Mouse (Mus musculus): ENCODE results near the gene Kras.

The Kras gene

DNA sequence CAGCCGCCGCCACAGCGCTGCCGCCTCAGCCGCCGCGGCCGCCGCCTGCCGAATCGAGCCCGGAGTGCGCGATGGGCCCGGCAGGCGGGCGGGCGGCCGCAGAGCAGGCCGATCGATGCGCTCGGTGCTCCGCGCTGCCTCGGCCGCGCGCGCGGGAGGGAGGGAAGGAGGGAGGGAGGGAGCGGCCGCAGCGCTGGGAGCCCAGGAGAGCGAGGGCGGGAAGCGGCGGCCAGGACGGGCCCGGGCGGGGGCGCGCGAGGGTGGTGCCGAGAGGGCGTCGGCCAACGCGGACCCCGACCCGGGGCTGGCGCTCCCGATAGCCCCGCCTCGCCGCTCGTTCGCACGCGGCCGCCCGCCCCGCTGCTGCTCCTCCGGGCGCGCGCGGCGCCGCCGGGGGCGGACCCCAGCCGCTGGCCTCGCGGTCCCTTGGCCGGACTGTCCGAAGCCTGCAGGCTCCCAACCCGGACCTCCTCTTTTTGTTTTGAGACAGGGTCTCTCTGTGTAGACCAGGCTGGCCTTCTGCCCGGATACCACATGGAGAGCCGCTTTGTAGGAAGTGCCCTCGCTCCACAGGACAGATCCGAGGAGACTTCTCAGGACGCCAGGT lies at the start of gene Kras:
Kras (minus strand) TSS at position 55 of the 607 bp plus-strand sequence.
- DNase-seq, result peak; percentile 90 to 96

DNA sequence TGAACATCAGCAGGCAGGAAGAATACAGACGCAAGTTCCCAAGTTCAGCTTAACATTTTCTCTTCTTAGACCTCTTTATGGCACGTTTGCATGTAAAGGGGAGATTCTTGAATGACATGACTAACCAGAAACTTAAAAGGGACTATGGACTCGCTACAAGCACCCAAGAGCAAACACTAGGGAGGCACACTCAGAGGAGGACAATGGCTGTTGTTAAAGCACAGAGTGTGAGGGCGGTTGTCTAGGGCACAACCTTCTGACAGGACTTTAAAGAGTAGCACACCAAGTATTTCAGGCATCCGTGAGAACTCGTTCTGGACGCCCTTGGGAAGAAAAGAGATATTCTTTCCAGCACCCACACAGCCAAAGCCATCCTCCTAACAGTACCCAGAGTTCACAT lies 47.6 kb upstream of the Kras start:
- DNase-seq, result no peak

DNA sequence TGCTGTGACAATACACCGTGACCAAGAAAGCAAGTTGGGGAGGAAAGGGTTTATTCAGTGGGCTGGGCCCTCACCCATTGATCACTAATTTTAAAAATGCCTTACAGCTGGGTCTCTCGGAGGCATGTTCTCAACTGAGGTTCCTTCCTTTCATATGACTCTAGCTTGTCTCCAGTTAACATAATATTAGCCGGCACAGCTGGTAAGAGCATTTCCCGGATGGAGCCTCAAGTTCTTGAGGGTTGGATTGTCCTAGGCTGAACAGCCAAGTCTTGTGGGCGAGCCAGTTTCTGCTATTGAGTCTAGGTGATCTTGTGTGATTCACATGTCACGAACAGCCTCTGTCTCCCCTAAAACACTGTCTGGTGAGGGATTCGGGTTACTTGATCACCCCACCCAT lies 46.9 kb upstream of the Kras start:
- no peak for DNase-seq

DNA sequence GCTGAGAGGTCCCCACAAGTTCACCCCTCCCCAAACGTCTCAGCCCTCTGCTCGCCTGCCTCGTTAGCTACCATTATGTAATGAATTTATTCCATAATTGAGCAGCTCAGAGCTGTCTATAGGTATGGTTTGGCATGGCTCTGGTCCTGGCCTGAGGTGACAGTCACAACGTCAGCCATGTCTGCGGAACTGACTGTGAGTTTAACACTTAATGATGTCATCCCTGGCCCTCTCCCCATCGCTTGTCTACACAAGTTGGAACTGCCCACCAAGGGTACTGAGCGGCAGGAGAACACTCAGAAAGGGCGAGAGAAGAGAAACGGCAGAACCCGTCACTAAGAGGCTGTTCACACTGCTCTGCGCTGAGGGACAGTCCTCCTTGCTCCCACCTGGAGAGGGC lies 45.1 kb upstream of the Kras start:
- DNase-seq, result no peak

DNA sequence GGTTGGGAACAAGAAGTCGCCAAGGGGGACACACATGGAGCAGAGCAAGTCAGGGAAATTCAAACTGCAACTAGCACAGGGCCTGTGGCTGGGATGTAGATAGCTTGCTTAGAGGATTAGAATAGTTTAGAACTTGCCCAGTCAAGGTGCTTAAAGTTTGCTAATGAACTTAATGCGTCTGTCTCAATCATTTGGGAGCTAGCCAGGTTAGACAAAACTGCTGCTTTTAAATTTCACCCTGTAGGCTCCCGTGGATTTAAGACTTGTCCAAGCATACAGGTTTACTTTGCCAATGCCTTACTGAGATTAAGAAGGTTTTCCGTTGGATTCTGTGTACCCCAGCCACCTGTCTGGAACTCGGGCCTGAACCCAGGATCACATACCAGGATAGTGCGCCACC lies 43.1 kb upstream of the Kras start:
- no peak for DNase-seq

DNA sequence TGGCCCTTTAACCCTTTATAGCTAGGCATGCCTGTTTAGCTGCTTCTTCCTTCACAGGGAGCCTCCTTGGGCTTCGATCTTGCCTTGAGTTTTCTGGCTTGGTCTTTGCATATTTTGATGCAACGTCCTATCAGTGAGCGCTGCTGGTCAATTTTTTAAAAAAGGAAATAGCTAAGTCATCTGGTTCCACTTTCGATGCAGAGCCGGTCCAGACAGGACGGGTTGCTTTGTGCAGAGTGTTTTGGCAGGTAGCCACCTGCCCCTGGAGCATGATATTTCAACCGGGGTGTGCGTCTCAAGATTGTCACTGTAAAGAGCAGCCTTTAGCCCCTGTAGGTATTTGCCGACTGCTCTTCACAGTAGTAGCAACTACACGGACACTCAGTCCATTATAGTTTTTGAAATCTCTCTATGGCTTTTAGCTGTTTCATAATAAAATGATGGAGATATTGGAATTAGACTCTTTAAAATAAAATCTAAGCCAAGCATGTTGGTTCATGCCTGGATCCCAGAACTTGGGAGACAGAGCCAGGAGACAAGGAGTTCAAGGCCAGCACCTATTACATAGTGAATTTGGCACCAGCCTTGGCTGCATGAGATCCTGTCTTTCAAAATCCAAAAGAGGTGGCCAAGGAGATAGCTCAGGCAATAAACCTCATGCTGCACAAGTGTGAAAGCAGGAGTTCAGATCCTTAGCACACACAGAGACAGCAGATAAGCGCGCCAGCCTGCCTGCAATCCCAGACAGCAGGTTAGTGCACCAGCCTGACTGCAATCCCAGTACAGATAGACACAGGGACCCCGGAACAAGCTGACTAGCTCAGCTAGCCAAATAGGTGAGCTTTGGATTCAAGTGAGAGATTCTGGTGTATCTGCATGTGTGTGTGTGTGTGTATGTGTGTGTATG lies 41.6 kb upstream of the Kras start:
- peak in 1 of 2 experiments; percentile 24 for DNase-seq

DNA sequence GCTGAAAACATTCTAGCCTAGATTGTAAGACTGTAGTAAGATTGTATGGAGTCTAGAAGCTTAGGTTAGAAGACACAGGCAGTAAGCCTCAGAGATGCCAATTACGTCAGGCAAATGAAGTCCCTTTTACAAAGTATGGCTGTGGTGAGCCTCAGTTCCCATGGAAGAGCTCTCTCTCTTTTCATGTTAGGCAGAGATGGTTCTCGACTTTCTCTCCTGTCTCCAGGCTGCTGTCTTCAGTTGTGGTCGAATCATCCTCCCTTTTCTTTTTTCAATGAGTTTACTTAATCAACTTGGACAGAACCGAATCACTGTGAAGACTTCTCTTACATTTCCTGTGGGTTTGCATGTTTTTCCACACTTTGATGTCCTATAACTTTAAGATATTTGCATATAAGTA lies 35.6 kb upstream of the Kras start:
- DNase-seq, result no peak

DNA sequence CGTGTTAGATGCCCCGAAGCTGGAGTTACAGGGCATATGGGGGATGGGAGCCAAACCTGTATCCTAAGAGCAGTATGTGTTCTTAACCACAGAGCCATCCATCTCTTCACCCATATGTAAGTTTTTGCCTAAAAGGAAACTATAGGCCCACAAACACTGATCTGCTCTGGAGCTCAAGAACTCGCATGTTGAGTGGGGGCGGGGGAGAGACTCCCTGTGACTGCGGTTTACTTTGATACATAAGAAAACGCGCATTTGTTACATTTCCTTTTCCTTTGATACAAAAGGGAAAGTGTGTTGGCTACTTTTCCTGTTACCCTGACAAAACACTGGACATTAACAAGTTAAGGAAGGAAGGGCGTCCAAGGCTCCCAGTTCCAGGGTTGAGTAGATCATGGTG lies 34.2 kb upstream of the Kras start:
- no peak for DNase-seq

DNA sequence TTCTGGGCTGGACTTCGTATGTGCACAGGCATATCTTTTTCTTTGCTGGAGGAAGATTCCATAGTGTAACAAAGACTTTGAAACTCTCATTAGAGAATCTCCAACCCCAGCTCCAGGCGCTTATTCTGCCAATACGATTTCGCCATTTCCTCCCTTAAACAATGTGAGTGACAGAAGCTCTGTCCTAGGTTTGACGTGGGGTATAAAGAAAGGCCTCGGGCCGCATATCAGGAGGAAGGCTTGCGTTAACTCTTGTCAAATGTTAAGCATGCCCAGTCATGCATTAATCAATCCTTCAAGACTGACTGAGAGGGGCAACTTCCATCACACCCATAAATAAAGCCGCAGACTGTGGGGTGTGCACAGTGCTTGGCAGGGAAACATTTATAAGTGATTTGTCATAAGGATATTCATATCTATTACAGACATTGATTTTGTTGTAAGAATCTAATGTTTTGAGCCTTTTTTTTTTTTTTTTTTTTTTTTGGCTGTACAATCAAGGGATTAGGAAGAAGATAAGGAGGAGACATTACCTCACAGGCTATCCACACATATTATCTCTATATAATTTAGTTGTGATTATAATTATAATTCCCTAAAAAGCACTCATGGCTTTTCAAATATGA lies 27.2 kb upstream of the Kras start:
- DNase-seq, result no peak

DNA sequence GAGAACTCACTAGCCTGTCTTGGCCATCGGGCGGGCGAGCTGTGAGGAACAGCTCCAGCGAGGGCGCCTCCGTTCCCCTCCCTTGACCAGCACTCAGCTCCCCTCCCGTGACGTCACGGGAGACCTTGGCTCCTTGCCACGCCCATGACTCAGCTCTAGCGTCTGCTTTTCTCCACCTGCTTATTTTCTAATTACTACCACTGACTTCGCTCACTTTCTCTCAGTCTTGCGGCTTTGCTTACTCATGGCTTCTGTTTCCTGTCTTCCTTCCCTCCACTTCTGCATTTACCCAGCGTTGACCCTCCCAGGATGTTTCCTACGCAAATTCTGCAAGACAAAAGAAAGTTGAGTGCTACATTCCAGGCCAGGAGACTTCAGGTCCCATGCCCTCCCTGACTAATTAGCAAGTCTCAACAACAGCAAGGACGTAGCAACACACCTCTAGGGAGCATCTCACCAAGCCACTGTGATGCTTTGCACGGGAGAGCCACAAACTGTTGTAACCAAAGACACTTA lies 26.3 kb upstream of the Kras start:
- DNase-seq, result peak; percentile 81 to 87

DNA sequence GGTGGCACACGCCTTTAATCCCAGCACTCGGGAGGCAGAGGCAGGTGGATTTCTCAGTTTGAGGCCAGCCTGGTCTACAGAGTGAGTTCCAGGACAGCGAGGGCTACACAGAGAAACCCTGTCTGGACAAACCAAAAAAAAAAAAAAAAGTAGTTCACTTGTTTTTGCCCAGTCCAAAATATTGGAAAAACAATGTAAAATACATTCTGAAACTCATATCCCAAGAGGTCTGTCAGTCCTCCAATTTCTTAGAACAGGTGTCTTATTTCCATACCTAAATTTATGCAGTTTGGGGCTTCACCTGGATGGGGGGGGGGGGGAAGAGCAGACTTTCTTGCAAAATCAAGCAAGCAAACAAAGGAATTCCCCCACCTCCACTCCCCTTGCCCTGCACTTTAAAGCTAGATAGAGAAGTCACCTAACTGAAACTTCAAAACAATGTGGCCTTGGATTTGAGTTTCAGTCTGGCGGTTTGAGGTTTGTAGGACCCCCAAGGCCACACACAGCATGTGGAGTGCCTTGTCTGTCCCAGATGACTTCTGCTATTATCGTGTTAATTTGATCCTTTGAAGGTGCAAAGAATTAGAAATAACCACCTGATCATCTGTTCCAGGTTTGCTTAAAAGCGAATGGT lies 25.7 kb upstream of the Kras start:
- no peak for DNase-seq

DNA sequence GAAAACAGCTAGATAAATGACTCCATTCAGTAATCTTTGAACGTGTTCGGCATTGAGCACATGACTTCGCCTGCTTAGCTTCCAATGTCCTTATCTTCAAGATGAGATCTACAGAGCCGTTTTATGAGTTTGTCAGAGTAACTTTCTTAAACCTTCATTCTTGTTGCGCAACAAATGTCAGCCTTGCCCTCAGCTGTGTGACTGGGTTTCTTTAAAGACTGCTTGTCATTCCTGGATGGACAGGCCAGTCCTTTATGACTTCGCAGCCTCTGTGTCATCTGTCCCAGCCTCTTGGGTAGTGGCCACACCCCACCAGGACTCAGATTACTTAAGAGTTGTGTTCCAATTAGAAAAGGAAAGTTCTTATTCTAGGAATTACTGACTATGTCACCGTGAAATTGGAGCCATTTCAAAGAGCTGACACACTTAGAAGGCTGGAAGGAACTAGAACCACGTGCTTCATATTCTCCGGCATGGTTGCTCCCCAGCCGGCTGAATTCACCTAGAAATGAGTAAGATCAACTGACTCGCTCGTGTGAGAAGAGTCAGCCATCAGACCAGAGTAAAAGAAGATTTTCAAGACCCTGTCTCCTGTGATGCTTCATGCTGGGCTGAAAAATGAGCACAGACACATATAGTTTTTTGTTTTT lies 24.1 kb upstream of the Kras start:
- no peak for DNase-seq

DNA sequence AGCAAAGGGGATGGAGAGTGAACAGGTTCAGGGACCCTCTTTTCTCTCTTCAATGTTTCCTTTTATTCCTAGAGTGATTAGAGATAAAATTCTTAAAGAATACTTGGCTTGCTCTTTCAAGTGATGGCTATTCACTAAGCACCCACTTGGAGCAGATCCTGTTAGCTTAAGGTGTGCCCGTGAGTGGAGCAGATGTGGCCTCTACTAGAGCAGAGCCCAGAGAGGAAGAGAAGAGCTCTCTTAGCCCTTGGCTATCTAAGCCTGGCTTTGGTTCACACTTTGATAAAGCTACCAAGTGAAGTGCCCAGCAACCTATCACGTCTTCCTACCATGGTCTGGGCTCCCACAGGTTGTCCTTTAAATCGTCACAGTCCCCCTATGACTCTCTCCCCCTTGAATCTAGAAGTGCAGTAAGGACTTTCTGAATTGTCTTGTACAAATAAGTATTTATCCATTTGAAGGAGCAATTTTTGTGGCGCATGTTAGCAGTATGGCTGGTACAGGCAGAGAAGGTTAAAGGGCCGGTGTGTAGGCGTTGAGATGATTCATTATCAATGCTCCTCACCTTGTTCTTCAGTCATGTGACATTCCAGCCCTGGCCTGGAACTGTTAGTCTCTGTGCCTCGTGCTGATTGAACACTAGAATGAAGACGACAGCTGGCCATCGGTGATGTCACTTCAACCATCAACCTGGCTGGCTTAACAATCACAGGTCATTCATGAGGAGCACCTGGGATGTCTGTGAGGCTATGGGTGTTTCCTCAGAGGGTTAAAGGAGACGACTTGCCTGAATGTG lies 22.3 kb upstream of the Kras start:
- no peak for DNase-seq

DNA sequence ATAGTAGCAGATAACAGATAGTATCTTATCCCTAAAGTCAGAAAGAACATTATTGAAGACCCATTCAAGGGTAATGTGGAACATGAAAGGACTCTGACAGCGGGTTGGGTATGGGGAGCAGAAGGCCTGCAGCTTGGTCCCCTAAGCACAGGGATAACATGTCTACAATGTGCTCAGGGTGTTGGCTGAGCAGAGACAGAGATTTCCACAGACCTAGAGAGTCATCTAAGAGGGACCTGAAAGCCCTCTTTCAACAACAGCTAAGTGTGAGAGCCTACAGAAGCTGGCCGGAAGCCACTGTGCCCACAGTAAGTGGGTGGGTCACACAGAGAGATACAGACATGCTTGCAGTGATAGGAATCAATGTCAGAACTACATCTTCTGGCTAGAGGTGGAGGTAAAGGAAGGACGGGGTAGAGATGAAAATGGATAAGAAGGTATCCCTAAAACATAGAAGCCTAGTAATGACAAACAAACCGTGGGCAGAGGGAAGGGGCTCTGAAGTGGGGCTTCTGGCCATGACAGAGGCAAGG lies 19.3 kb upstream of the Kras start:
- DNase-seq, result no peak

DNA sequence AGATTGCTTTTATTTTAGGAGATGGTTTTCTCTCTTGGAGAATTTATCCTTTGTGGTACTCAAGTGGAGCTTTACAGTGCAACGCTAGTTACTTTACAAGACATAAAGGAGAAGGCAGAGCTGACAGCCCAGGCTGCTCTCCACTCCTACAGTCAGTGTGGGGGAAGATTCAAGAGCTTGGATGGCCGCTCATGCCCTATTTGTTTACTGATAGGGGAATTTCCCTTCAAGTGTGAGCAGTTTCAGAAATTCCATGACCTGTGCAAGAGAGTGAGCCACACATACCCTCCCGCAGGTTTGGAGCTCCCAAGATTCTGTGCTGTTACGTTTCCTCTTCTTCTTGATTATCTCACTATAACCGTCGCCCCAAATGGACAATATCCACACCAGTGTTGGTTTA lies 17.7 kb upstream of the Kras start:
- no peak for DNase-seq

DNA sequence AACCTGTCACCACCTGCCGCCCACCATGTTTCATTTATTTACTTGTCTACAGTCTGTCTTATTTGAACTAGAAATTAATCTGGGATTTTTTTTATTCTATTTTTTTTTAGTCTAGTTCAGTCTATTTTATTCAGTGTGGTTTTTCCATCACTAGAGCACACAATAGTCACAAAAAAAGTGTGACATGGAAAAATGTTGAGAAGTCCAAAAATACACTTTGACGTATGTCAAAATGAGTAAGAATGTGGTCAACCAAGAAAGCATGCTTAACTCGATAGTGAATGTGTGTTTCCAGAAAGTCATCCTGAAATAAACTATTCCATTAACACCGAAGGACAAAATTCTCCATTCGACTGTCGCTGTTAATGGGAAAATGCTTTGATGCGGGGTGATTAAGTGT lies 12.3 kb upstream of the Kras start:
- DNase-seq, result no peak

DNA sequence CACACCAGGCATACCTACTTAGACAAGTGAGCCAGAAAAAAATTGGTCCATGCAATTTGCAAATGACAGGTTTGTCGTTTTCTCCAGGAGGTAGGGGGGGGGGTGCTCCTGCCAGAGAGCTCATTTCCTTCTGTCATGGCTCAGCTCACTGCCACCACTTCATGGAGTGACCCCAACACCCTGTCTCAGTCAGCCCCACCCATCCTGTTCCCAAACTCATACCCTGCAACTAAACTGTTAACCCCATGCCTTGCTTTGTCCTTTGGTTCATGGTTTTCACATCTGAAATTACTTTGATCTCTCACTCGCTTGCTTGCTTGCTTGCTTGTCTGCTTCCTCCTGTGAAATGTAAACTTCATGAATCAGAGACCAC lies 6.6 kb upstream of the Kras start:
- no peak for DNase-seq

DNA sequence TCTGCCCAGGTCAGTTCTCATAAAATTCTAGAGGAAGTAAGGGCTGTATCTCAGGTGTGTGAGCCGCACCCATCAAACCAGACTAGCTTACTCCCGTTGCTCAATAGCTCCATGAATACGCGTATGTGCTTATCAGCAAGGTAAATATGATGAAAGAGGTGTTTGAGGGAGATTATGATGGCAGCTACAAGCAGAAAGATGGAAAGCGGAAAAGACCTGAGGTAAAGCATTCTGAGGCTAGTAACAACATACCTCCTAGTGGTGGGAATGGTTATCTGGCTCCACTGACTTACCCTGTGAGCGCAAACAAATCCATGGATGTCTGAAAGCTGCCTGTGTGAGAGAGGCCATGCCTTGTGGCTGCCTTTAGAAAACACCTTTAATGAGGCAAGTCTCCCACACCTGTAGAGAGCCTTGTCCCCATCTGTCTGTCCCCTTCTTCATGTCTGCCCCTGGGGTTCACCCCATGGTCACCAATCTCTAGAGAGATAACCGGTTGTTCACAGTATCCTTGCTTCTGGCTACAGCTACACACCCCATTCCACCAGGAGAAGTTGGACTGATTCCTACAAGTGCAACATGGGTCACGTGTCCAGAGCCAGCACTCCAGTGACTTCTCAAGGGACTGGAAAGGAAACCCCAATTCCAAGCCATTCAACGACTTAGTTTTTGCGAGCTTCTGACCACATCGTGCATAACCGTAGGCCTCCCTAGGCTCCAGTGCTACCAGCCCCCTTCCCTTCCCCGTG lies 6.1 kb upstream of the Kras start:
- DNase-seq, result peak; percentile 30 to 51

DNA sequence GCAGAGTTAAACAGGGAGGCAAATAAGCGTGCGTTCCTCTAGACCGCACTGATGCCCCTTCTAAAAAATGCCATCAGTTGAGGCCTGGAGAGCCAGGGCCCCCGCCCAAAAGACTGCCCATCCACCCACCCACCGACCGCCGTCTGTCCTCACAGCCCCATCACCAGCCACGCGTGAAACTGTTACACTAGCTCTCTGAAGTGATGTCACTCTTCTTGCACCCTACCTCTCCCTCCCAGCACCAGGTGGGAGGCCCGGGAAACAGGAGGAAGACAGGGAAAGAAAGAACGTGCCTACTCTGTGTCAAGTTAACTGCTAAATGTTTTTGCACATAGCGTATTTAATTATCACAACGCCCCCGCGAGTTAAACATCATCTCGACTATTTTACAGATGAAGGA lies 781 bp upstream of the Kras start:
- DNase-seq, result no peak

DNA sequence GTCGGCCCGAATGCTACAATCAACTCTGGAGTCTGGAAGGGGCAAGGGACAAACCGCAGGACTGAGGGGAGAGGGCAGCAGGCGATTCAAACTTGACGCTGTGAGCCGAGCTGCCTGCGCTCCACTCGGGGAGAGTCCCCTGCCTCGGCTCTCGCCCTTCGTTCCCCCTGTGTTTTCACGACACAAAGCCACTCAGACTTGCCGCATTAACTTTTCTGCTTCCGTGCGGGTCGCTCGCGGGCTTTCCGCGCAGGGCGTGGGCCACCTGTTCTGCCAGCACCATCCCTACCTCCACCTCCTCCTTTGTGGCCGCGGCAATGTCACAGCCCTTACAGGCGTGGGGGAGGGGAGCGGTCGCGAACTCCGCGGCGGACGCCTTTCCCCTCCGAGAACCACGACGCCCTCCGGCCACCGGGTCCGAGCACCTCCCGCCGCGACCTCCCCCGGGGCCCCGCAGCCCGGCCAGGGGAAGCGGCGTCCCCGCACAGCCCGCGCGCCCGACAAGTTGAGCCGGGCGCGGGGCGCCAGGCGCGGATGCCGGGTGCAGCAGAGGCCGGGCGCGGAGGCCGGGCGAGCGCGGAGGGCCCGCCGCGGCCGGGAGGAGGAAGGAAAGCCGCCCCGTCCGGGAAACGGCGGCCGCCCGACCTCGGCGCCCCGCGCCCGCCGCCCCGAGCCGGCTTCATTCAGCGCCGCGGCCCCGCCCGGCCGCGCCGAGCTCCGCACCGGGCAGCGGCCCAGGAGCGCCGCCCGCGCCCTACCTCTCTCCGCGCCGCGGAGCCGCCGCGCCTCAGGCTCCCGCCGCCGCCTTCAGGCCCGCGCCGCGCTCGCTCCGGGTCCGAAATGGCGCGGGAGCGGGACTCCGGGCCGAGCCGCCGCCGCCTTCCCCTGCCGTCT lies 501 bp downstream of the Kras start:
- peak; percentile 62 to 68 for DNase-seq
